Mouse (Mus musculus): ENCODE measurements at regions not wholly inside any gene's neighbourhood (a gene's known extent, or its start where the extent isn't known, plus 50 kb on each side); places are given as distances from the start of the nearest gene placed in this dataset.

- DNase-seq, result no peak
These were observed 54.7 kb upstream of the Pappa2 start for GRCm38 (mm10) chr1:159034952-159035351.

DNA sequence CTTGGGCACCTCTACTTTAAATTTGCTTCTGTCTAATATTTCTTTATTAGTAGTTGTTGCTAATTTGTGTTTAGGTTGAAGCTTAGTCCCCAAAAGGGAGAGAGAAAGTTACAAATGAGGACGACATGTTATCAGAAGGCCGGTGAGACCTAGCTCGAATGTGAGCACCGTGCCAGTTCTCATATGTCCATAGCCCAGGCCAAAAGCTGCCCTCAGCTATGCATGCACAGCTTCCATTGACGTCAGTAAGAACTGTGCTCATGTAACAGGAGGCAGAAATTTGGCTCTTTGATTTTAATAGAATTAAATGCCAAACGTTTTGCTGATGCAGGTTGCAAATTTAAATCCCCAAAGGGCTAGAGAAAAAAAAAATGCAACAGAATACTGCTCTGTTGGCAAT lies 56.1 kb upstream of the Pappa2 start:
- no peak for DNase-seq

DNA sequence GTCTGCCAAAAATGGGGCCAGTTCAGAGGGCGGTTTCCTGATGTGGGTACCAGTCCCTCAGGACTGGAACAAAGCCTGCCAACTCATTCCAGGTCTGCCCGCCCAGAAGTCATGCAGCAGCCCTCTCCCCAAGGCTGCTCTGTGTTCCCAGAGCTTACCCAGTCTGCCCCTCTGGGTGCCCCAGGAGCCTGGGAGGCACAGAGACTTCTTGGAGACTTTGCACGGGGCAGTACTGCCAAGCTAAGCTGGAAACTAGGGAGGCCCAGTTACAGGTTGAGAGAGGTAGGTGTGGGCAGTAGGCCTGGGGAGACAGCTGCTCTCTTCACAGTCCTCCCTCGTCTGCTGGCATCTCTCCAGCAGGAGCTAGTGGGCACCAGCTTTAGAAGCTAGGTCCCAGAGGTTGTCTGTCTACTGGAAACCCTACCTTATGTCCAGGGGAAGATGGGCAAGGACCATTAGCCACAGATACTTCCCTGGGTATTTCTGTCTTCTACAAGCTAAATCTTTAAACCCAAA lies 65.6 kb upstream of the Pappa2 start:
- DNase-seq, result no peak

DNA sequence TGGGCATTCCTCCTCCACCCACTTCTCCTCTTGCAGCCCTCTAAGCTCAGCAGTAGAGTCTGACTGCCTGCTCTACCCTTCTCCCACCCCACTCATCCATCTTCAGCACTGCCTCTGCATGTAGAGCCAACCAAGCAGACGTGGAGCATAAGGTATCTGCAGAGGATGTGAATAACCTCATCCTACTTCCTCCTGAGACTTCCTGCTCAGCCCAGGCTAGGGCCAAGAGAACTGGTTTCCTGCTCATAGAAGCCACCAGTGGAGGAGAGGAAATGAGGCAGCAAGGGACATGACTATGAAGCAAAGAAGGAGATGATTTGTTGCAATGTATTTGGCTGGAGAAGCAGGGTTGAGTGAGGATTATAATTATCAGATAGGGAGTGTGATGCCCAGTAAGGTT lies 84.7 kb upstream of the Pappa2 start:
- no peak for DNase-seq

GRCm38 (mm10) chr1:159099205-159099604 lies 118.9 kb upstream of the Pappa2 start:
- no peak for DNase-seq

- no peak for DNase-seq
These were observed 109.9 kb upstream of the Cop1 start for GRCm38 (mm10) chr1:159122201-159122600.

GRCm38 (mm10) chr1:159124874-159125273 lies 107.2 kb upstream of the Cop1 start:
- no peak for DNase-seq

GRCm38 (mm10) chr1:159135301-159135700 lies 96.8 kb upstream of the Cop1 start:
- DNase-seq, result peak; percentile 64

- DNase-seq, result no peak
These were observed 84.2 kb upstream of the Cop1 start for GRCm38 (mm10) chr1:159147788-159148497.

- no peak for DNase-seq
These were observed 83.5 kb upstream of the Cop1 start for GRCm38 (mm10) chr1:159148498-159149187.

DNA sequence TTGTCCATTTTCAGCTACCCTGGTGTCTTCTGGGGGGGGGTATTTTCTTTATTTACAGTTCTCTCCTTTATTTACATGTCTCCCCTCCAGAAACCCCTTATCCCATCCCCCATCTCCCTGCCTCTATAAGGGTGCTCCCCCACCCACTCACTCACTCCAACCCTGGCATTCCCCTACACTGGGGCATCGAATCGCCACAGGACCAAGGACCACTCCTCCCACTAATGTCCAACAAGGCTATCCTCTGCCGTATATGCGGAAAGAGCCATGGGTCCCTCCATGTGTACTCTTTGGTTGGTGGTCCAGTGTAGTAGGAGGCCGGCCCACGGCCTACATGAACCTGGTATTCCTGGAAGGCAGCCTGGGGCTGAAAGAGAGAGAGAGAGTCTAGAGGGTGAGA lies 82.9 kb upstream of the Cop1 start:
- no peak for DNase-seq

- DNase-seq, result no peak
These were observed 82.4 kb upstream of the Cop1 start for GRCm38 (mm10) chr1:159149721-159150120.

- DNase-seq, result no peak
These were observed 81.8 kb upstream of the Cop1 start for GRCm38 (mm10) chr1:159150351-159150750.

- DNase-seq, result no peak
These were observed 75.7 kb upstream of the Cop1 start for GRCm38 (mm10) chr1:159156428-159156827.

DNA sequence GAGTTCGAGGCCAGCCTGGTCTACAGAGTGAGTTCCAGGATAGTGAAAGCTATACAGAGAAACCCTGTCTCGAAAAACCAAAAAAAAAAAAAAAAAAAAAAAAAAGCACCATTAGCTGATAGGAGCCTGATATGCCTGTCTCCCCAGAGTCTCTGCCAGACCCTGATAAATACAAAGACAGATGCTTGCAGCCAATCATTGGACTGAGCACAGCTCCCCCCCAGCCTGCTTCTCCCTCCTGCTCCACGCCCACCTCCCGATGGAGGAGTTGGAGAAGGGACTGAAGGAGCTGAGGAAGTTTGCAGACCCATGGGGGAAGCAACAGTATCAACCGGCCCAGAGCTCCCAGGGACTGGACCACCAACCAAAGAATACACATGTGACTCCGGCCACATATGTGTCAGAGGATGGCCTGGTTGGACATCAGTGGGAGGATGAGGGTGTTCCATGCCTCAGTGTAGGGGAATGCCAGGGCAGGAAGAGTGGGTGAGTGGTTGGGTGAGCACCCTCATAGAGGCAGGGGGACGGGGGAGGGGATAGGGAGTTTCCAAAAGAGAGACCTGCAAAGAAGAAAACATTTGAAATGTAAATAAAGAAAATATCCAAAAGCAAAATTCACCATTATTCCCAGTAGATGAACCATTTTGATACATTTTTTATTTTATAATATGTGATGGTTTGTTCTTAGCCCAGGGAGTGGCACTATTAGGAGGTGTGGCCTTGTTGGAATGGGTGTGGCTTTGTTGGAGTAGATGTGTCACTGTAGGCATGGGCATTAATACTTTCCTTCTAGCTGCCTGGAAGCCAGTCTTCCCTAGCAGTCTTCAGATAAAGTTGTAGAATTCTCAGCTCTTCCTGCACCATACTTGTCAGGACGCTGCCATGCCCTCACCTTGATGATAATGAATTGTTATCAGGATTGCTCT lies 71.8 kb upstream of the Cop1 start:
- no peak for DNase-seq

GRCm38 (mm10) chr1:159163113-159163885 lies 68.8 kb upstream of the Cop1 start:
- no peak for DNase-seq

- no peak for DNase-seq
These were observed 50.1 kb upstream of the Cop1 start for GRCm38 (mm10) chr1:159182031-159182430.
